Mouse (Mus musculus): ENCODE data around the gene Exph5. TPM values are rescaled to one million over a fixed set of nuclear protein-coding genes. Genes with fewer than 3 reads are reported as not detected.

The Exph5 gene
- polyA plus RNA-seq, 1 experiment from 2014 or later, result 2.4 TPM

- 73% methylated on average over 8 of the region's 8 CpGs for WGBS
- no peak for ATAC-seq
- Histone ChIP-seq H3K9ac (ENCODE audit: low read depth, low read length) (no peak overlapping the region), H3K27ac (ENCODE audit: low read depth, low read length) (peak overlapping the region; percentile 15; the same call in 1 of the 2 replicates), H3K27me3 (replicated peaks; ENCODE audit: control insufficient read depth, insufficient read depth, low read length) (no peaks in the 10 kb centered on the region), H3K4me2 (replicated peaks; ENCODE audit: low read depth) (peak overlapping the region; percentile 51), H3K4me3 (ENCODE audit: low read depth, low read length) (no peak overlapping the region), H3K9me3 (ENCODE audit: control insufficient read depth) (no peaks in the 10 kb centered on the region), H3K4me1 (replicated peaks; ENCODE audit: control insufficient read depth, insufficient read depth, low read length) (no peaks in the 10 kb centered on the region; the same call in 1 of the 2 replicates), H3K36me3 (ENCODE audit: control insufficient read depth, insufficient read depth) (peaks cover 5% of the 10 kb centered on the region; the same call in 1 of the 2 replicates)
- no peak for TF ChIP-seq CTCF (IDR thresholded peaks at IDR 0.05; ENCODE audit: low read depth)
These were observed 101.5 kb downstream of the Exph5 start for GRCm38 (mm10) chr9:53402991-53403390.

- Histone ChIP-seq H3K27ac (ENCODE audit: low read depth, low read length) (no peak overlapping the region), H3K36me3 (ENCODE audit: control insufficient read depth, insufficient read depth) (peaks cover 5% of the 10 kb centered on the region; the same call in 1 of the 2 replicates), H3K4me2 (replicated peaks; ENCODE audit: low read depth) (no peak overlapping the region), H3K9me3 (ENCODE audit: control insufficient read depth) (no peaks in the 10 kb centered on the region), H3K27me3 (replicated peaks; ENCODE audit: control insufficient read depth, insufficient read depth, low read length) (no peaks in the 10 kb centered on the region), H3K4me3 (ENCODE audit: low read depth, low read length) (no peak overlapping the region), H3K9ac (ENCODE audit: low read depth, low read length) (no peak overlapping the region), H3K4me1 (replicated peaks; ENCODE audit: control insufficient read depth, insufficient read depth, low read length) (no peaks in the 10 kb centered on the region; the same call in 1 of the 2 replicates)
- WGBS, result 87% methylated on average over 6 of the region's 6 CpGs
- no peak for TF ChIP-seq CTCF (IDR thresholded peaks at IDR 0.05; ENCODE audit: low read depth)
- ATAC-seq, result no peak
These were observed 102.7 kb downstream of the Exph5 start for GRCm38 (mm10) chr9:53404050-53404752.

GRCm38 (mm10) chr9:53404753-53405722 is 103.6 kb downstream of the Exph5 start:
- WGBS, result 26% methylated on average over 21 of the region's 21 CpGs
- ATAC-seq, result peak; percentile 66
- peak overlapping the region; percentile 69 for H3K4me2 ChIP-seq (replicated peaks; ENCODE audit: low read depth)
- H3K4me1 ChIP-seq (replicated peaks; ENCODE audit: control insufficient read depth, insufficient read depth, low read length), result no peaks in the 10 kb centered on the region; the same call in 1 of the 2 replicates
- no peaks in the 10 kb centered on the region for H3K9me3 ChIP-seq (ENCODE audit: control insufficient read depth)
- H3K9ac ChIP-seq (ENCODE audit: low read depth, low read length), result no peak overlapping the region
- peak overlapping the region; percentile 29 for H3K4me3 ChIP-seq (ENCODE audit: low read depth, low read length)
- no peak for TF ChIP-seq CTCF (IDR thresholded peaks at IDR 0.05; ENCODE audit: low read depth)
- 0 out of 2 replicates have a peak, but pooled peaks cover under 1% of the 10 kb centered on the region for H3K36me3 ChIP-seq (ENCODE audit: control insufficient read depth, insufficient read depth)
- H3K27ac ChIP-seq (ENCODE audit: low read depth, low read length), result no peak overlapping the region
- H3K27me3 ChIP-seq (replicated peaks; ENCODE audit: control insufficient read depth, insufficient read depth, low read length), result no peaks in the 10 kb centered on the region

DNA sequence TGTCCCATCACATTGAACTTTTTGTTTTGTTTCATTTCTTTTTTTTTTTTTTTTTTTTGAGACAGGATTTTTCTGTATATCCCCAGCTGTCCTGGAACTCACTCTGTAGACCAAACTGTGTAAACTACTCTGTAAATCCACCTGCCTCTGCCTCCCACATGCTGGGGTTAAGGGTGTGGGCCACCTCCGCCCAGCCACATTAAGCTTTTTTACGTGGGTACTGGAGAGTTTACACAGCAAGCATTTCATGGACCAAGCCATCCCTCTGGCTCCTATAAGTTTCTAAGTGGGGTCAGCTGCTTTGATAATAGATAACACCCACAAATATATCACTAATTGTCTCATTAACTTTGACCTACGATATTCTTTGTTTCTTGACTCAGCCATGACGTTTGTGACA is 107.1 kb downstream of the Exph5 start:
- Histone ChIP-seq H3K9me3 (ENCODE audit: control insufficient read depth) (no peaks in the 10 kb centered on the region), H3K4me3 (ENCODE audit: low read depth, low read length) (no peak overlapping the region), H3K4me1 (replicated peaks; ENCODE audit: control insufficient read depth, insufficient read depth, low read length) (no peaks in the 10 kb centered on the region; the same call in 1 of the 2 replicates), H3K27ac (ENCODE audit: low read depth, low read length) (no peak overlapping the region), H3K4me2 (replicated peaks; ENCODE audit: low read depth) (no peak overlapping the region), H3K36me3 (ENCODE audit: control insufficient read depth, insufficient read depth) (no peaks in the 10 kb centered on the region), H3K9ac (ENCODE audit: low read depth, low read length) (no peak overlapping the region), H3K27me3 (replicated peaks; ENCODE audit: control insufficient read depth, insufficient read depth, low read length) (no peaks in the 10 kb centered on the region)
- no peak for ATAC-seq
- no peak for TF ChIP-seq CTCF (IDR thresholded peaks at IDR 0.05; ENCODE audit: low read depth)
- 52% methylated on average over 4 of the region's 4 CpGs for WGBS

- no peak for ATAC-seq
- Histone ChIP-seq H3K27me3 (replicated peaks; ENCODE audit: control insufficient read depth, insufficient read depth, low read length) (no peaks in the 10 kb centered on the region), H3K36me3 (ENCODE audit: control insufficient read depth, insufficient read depth) (no peaks in the 10 kb centered on the region), H3K4me3 (ENCODE audit: low read depth, low read length) (no peak overlapping the region), H3K9ac (ENCODE audit: low read depth, low read length) (no peak overlapping the region), H3K4me2 (replicated peaks; ENCODE audit: low read depth) (no peak overlapping the region), H3K4me1 (replicated peaks; ENCODE audit: control insufficient read depth, insufficient read depth, low read length) (no peaks in the 10 kb centered on the region; the same call in 1 of the 2 replicates), H3K27ac (ENCODE audit: low read depth, low read length) (no peak overlapping the region), H3K9me3 (ENCODE audit: control insufficient read depth) (no peaks in the 10 kb centered on the region)
- WGBS, result 84% methylated on average over 2 of the region's 2 CpGs
- TF ChIP-seq CTCF (IDR thresholded peaks at IDR 0.05; ENCODE audit: low read depth), result no peak
These were observed 107.5 kb downstream of the Exph5 start for GRCm38 (mm10) chr9:53408953-53409361.

DNA sequence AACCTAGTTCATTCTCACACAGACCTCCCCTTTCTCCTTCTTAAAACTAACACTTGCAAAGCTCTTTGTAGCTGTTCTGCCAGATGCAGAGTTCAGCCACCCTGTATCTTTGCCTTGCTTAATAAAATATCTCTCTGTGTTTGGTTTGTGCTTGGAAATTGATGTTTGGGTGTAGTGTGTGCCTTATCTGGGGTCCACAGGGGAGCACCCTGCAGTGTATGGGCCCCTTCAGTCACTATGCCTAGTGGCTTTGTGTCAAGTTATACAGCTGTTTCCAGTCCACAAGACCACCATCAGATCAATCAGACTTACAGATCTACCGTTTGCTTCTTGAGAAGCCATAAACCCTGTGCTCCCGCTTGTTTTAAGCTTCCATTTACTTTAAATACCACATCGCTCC is 108.0 kb downstream of the Exph5 start:
- Histone ChIP-seq H3K27me3 (replicated peaks; ENCODE audit: control insufficient read depth, insufficient read depth, low read length) (no peaks in the 10 kb centered on the region), H3K4me1 (replicated peaks; ENCODE audit: control insufficient read depth, insufficient read depth, low read length) (no peaks in the 10 kb centered on the region; the same call in 1 of the 2 replicates), H3K9me3 (ENCODE audit: control insufficient read depth) (no peaks in the 10 kb centered on the region), H3K4me2 (replicated peaks; ENCODE audit: low read depth) (no peak overlapping the region), H3K9ac (ENCODE audit: low read depth, low read length) (no peak overlapping the region), H3K27ac (ENCODE audit: low read depth, low read length) (no peak overlapping the region), H3K4me3 (ENCODE audit: low read depth, low read length) (no peak overlapping the region), H3K36me3 (ENCODE audit: control insufficient read depth, insufficient read depth) (no peaks in the 10 kb centered on the region)
- no peak for ATAC-seq
- TF ChIP-seq CTCF (IDR thresholded peaks at IDR 0.05; ENCODE audit: low read depth), result no peak
- WGBS, result 70% methylated on average over 3 of the region's 3 CpGs
